Mouse (Mus musculus): ENCODE measurements at regions not wholly inside any gene's neighbourhood (a gene's known extent, or its start where the extent isn't known, plus 50 kb on each side); places are given as distances from the start of the nearest gene placed in this dataset.

DNA sequence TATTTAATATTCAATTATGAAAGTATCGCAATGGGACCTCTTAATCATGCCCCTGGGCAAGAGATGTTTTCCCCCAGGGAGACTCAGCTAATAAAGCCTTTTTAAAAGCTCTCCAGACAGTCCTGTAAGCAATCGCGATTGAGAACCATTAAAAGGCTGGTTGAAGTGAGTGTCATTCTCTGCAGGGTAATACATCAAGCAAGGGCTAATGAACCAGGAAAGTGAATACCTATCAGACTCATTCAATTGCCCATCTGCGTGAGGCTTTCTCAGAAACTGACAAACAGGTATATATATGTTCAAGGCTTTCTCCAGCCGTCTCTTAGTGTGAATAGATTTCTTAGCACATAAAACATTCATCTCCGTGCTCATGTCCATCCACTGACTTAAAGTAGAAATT is 286.8 kb upstream of the Xrcc4 start:
- DNase-seq (ENCODE audit: low spot score), result no peak

DNA sequence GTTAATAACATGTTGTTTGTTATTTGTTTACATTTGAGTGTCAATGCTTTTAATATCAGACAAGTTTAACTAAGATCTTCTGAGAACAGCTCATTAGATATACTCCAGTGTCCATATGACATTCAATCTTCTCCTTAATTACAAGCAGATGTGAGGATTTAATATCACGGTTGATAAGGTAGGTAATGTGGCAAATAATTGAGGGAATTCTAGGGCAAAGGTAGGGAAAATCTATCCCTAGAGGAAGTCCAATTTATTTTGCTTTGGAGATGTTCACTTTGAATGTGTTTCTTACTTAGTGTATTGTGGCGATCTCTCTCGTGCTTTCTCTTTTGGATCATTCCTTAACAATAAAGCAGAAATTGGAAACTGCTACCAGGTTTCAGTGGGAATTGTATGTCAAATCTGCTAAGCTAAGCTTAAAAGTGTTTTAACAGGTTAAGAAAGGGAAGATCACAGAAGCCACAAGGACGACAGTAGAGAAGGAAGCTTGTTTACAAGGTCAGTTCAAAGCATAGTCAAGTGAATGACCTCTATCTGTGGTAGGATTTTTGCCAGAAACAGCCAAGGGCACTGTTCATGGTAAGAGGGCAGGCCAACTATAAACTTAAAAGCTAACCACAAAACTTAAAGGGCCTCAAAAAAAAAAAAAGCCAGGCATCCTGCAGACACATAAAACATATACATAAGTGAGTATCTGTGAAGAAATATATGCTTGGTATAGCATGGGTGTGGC is 282.2 kb upstream of the Xrcc4 start:
- DNase-seq (ENCODE audit: low spot score), result no peak

DNA sequence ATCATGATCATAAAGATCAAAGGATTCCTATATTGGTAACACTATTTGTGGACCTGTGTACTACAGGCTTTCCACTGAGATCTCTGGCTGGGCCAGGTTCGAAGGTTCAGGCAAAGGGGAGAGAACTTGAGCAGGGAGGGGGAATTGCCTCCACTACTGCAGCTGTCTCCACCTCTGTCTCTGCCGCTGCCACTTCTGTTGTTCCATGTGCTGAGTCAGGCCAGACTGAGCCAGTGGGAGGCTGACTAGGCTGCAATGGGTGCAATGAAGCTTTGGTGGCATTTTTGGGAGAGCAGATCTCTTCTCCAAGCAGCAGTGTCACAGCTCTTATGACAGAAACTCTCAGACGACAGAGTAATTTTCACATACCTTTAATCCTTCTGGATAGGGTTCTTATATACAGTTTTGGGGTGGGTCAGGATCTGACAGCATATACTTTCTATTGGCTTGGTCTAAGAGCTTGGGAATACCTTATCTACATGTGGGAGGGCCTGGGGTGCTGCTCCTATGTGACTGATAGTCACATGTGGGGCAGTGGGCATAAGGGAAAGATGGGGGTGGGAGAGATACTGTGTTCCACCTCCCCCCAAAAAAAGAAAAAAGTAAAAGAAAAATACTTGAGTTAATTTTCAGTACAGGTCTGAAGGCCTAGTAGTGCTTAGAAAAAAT is 281.5 kb upstream of the Xrcc4 start:
- DNase-seq (ENCODE audit: low spot score), result no peak

DNA sequence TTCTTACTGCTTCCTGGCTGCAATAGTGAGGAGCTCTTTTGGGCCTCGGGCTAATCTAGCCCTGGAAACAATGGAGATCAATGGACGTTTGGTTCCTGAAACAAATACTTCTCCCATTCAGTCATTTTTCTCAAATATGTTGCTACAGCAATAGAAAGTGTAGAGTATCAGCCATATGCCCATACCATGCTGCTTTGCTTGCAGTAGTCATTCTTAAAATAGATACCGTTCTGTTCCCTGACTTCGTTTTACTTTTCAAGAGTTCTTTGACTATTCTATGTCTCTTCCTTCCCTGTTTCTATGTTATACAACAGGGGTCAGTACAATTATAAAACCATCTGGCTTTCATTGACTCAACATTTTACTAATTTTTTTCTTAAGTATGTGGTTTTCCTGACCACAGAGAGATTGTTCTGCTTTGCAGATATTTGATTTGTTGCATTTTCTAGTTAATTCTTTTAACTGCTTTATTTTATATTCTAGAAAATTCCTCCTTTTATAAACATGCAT is 275.2 kb upstream of the Xrcc4 start:
- no peak for DNase-seq (ENCODE audit: low spot score)

DNA sequence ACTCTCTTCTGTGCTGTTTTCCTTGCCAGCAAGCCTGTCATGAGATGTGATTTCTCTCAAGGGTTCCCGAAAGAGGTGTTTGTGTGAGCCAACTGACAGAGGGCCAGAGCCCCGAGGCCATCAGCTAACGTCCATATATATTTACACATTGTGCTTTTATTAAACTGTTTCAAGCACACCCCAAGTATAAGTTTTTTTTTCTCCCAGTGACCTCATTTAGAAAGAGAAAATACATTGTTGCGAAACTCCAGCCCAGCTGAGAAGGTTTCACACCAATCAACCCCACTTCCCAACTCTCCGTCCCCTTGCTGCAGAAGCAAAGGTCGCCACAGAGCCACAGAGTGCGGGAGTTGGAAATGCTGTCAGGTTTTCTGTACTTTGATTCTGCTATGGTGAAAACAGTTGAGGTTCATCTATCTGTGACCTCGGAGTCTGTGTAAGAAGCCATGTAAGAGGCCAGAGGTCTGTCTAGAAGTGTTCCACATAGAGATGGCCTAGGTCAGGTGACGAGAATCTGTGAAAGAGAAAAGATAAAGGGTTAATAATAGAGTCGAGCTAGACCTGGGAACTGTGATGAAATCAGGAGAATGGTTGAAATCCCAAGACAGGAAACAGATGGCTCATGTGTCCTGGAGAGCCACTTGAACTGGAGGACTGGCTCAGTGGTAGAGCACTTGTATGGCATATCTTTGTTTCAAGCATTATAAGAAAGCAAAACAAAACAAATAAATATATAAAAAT is 270.6 kb upstream of the Xrcc4 start:
- no peak for DNase-seq (ENCODE audit: low spot score)

DNA sequence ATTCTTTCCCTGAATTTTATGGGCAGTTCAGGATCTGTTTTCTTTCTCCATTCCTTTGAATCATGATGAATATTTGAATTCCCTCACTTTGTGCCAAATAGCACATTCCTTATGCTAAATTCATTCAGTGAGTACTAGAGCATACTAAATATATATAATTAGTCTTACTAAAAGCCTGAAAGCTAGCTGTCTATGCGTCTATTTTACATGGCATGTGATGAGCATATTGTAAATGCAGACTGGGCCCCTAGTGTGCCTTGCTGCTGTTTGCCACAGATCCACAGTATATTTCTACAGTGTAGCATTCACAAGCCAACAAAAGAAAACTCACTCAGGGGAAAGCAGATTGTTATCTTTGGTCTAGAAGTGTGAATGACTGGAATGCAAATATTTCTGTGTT is 268.7 kb upstream of the Xrcc4 start:
- no peak for DNase-seq (ENCODE audit: low spot score)

DNA sequence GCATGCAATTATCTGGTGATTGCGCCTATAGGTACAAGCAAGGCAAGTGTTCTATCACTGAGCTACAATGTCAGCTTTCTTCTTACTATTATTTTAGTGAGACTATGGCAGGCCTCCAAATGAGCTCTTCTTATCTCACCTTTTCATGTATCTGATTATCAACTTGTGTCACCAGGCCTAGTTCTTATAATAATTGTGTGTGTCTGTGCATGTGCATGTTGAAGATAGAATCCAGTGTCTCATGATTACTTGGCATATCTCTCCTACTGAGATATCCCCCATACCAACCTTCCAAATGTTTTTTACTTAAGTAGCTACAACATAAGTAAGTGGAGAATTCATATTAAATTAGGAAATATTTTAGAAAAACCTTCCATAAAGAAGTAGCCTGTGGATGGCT is 266.2 kb upstream of the Xrcc4 start:
- no peak for DNase-seq (ENCODE audit: low spot score)

DNA sequence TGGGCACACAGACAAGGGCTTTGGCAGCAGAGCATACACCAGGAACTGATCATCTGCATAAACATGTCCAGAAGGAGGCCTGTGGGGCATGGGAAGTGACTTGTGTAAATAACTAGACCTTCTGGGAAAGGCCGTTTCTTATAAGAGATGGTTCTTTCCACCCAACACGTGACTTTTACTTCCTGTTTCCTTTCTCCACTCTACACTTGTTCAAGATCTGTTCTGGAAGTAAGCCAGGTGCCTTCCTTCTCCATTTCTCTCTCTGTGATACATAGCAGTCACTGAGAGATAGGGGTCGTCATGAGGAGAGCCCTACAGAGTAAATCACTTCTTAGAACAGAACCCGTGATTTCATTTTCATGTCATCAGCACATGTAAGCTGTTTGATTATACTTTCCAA is 253.4 kb upstream of the Xrcc4 start:
- DNase-seq (ENCODE audit: low spot score), result no peak

DNA sequence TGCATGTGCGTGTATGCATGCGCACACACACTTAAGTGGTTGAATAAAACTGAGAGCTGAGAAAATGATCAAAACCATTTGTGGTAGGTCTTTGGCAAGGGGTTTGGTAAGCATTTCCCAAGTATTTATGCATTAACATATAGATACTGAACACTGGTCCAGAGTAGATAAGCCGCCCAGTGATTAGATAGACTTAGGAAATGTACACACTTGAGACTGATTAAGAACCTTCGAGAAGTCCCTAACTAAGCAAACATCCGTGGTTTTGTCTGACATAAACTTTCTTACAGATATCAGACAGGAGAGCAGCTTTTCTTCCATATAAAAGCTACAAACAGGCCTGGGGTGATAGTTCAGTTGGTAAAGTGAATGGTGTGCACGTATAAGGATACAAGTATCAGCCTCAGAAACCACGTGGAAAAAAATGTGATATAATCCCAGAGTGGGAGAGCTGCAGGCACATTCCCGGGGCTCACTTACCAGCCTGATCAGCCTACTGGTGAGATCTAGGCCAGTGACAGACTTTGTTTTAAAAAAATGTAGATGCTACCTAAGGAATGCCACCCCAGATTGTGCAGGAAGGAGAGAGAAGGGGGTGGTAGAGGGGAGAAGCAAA is 252.3 kb upstream of the Xrcc4 start:
- no peak for DNase-seq (ENCODE audit: low spot score)

DNA sequence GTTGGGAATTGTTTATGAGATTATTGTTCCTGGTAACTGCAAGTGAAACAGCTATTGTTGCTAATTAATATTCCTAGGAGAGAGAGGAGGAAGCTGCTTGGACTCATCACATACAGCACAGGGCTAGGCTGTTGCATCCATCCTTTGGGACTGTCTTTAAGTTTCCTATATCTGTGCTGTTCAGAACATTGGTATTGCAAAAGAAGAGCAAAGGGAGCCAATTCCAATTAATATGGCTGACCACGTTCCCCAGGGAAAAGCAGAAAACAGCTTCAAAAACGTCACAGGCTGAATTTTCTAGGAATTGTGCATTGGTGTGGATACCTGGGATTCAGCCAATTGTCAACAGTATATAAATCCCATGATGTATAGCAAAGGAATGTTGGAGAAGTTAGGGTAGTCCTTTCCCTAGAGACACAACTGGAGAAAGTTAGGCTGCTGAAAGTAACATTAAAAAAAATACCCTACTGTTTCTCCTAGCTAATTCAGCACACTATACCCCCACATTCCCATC is 251.3 kb upstream of the Xrcc4 start:
- no peak for DNase-seq (ENCODE audit: low spot score)

DNA sequence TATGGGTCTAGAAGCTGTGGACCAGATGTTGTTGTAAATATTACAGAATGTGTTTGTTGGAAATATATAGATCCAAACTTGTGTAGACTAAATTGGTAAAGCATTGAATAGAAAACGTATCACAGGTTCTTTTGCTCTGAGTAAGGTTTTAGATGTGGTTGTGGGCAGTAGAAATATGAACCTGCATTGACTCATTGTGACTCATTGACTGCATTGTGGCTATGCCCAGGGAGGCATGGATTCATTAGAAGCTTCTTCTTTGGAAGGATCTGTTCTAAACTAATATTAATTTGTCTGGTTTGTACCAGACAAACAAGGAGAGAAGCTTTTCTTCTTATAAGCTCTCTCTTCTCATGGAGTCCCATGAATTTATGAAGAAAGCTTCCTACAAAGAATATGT is 248.2 kb upstream of the Xrcc4 start:
- DNase-seq (ENCODE audit: low spot score), result no peak

DNA sequence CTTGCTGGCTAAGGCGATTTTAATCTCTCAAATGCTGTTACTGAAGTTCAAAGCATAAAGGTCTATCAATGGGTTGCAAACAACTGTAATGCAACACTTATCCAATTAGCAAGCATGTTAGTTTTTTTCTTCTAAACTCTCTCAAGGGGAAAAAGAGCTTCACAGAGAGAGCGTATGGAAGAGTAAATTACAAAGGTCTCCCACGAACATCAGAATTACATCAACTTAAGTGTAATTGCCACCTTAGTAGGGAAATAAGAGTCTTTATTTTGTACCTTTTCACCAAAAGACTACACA is 246.3 kb upstream of the Xrcc4 start:
- no peak for DNase-seq (ENCODE audit: low spot score)

DNA sequence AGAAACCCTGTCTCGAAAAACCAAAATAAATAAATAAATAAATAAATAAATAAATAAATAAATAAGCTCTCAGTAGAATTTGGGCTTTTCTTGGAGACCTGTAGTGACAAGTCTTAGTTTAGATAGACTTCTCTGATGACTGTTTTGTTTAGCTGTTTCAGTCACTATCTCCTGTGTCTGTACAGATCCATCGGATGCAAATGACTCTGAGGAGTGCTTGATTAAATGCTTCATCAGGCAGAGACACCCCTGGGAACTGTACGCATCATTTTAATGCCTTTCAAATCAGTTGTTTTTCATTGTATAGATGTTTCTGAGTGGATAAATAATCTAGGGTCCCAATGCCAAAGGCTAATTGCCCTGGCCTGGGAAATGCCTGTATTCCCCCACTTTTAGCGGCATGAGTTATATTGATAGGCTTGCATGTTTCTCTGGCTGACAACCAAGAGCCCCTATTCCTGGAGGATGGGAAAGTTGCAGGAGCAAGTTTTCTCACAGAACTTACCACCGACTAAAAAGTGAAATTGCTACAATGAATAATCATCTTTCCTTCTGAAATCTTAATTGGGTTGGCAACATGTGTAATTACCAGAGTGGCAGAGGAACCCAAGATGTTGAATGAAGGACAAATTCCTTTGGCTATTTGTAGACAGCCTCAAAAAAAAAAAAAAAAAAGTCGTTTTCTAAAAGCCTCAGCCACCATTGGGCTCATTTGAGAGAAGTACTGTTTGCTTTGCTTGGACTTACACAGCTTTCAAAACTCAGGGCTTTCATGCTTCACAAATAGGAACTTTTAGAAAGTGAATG is 245.7 kb upstream of the Xrcc4 start:
- DNase-seq (ENCODE audit: low spot score), result no peak

DNA sequence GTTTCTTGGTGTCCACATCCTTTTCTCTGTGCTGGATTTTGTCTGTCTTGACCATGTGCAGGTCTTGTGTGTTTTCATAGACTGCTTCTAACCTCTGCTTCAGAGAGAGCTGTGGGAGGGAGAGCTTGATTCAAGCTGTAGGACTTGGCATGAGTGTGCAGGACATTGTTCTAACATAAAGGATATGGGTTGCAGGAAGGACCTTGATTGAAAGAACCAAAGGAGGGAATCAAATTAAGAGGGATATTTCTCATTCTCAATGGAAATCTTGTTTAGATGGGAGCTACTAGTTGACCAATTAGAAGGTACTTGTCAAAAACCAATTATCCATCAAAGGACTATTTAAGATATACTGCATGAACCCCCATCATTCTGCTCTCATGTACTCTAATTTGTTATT is 244.9 kb upstream of the Xrcc4 start:
- DNase-seq (ENCODE audit: low spot score), result no peak

DNA sequence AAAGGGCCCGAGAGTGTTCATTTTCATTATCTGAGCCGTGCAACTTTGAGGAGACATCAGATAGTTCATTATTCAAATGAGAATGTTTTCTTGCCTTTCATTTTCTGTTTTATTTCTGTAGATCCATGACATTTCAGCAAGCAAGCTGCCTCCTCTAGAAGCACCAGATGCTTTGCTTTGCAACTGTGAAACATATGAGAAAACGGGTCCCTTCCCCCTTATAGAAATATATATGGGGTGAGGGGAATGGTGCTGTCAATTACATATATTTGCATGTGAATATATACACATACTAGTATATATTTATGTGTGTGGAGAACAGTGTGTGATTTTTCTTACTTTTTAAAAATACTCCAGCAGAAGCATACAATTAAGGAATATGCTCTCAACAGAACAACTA is 235.8 kb upstream of the Xrcc4 start:
- DNase-seq (ENCODE audit: low spot score), result peak; percentile 22

DNA sequence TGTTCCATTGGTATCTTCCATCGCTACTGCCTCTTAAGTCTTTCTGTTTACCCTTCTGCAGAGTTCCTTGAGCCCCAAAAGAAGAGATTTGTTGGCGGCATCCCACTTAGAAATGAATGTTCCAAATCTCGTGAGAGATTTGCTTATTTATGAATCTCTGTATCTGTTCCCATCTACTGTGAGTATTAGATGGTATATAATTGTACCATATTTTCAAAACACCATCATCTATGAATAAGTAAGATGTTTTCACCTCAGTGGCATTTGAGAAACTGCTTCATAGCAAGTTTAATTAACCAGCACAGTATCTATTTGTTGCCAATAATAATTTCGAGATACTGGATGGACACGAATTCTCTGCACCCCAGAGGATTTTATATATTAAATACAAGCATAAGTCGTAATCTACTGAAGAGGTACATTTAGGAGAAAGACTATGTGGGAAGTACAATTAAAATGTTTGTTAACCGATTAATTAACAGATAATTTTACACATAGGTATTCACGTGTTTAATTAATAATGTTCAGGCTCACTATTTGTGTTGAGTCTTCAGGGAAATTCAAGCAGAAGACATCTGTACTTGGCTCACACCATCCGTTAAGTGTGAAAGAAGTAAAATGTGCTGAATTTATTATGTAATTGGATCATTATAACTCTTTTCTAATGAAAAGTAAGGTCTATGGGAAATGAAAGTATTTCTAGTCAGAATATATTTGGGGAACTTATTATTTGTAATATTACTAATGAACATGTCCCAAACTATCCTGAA is 224.0 kb upstream of the Xrcc4 start:
- no peak for DNase-seq (ENCODE audit: low spot score)

DNA sequence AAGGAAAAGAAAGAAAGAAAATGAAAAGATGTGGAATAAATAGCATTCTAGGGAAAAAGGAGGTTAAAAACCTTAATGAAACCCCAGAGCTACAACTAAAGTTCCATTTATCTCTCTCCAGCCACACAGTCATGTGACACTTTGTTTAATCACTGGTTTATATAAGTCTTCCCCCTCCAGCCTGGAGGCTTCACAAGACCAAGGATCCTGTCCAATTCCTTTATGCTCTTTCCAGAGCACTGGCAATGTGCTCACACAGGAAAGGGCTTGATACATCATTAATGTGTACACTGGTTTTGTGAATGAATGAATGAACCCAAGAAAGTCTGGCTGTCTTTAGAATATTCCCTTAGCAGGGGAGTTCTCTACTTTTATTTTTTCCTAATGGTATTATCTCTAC is 221.1 kb upstream of the Xrcc4 start:
- DNase-seq (ENCODE audit: low spot score), result no peak

DNA sequence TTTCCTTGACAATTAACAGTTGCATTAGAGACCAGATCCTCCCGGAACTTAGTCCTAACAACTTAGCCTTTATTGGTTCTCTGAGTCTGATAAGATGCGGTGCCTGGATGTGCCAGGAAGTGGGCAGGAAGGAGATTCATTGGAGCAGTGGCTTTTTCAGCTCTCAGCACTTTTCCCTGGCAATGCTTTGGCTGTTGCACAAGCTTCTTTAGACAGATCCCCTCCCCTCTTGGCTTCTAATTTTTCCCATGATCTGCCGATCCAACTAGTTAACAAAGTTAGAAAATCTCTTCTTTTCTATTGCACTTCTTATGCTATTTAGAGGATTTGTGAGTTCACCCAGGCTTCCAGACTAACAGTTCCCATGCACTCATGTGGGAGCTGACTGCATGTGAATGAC is 211.1 kb upstream of the Xrcc4 start:
- DNase-seq (ENCODE audit: low spot score), result no peak

DNA sequence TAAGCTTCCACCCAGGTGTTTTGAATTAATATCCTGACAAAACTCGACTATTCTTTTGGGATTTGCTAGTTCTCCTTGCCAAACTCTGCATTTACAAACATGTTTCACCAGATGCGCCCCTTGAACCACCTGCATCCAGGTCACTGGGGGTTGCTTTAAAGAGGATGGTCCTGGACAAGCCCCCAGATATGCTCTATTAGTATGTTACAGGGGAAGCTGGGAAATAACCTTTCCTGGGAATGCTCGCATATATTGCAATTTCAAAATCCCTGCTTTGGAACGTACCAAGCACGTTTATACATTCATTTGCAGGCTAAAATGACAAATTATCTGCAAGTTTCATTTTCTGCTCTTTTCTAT is 205.2 kb upstream of the Xrcc4 start:
- DNase-seq (ENCODE audit: low spot score), result no peak

DNA sequence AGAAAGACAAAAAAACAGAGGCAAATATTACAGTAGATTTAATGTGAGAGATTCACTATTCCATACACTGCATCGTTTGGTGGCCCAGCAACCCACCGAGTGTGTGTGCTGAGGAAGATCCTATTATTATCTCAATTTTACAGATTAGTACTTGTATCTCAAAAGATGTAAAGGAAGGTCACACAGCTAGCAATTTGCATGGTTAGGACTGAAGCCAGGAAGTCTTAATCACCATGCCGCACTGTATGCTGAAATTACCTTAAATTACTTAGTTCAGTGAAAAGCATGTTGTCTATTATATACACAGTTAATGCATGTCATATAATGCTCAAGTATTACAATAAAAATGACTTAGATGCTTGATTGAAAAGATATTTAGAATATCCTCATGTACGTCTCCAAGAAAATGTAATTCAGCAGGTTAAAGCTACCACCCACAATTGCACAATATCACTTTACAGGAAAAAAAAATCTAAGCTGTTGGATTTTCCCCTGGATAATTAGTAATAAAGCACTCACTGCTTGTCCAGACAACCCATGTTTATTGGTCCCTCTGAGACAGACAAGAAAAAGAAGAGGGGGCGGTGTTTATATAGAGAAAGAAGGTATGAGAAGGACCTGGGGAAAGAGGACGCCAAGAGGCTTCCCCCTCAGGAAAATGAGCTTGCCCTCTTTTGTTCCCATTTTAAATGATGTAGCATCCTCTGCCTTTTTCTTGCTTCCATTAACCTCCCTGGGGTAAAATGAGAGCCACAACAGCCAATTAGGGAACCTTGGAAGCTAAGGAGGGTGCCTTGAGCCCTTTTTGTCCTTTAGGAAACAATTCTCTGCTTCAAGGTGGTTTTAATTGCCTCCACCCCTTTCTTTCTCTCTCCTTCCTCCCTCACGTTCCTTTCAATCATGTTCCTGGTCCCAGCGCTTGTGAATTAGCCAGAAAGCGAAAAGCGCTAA is 204.6 kb upstream of the Xrcc4 start:
- no peak for DNase-seq (ENCODE audit: low spot score)
